In genomic region chr17:24226721-24227120, GRCm38 (mm10) we compare ENCODE assay signal across 12 mouse cellular contexts.
"Had no signal": no experiment of that assay in that cellular context is flagged by ENCODE, and none has a peak within 500 bp of the region (broad histone marks: within the 10 kb centered on the region; RNA-seq: fewer than 3 reads in every experiment).

No protein-coding gene starts in this region.

- H3K9ac ChIP-seq: limb, embryonic 13.5 days; midbrain, embryonic 13.5 days had no signal

- H3K27ac ChIP-seq: layer of hippocampus, adult 2 months; limb, embryonic 13.5 days; midbrain, embryonic 13.5 days had no signal

- H3K9me3 ChIP-seq: limb, embryonic 13.5 days; midbrain, embryonic 13.5 days had no signal

- H3K4me3 ChIP-seq: layer of hippocampus, adult 2 months; limb, embryonic 13.5 days; midbrain, embryonic 13.5 days had no signal

- ATAC-seq: lung, postnatal 0 days; midbrain, embryonic 13.5 days had no signal

- H3K4me1 ChIP-seq: limb, embryonic 13.5 days; midbrain, embryonic 13.5 days had no signal

- H3K4me2 ChIP-seq: limb, embryonic 13.5 days; midbrain, embryonic 13.5 days had no signal

- DNase-seq: kidney, adult 11 months; kidney, postnatal 10 days; kidney, postnatal 4 days; left cerebral cortex, postnatal 4 days; lung, adult 2 months; lung, postnatal 36 days; right cerebral cortex, adult 18-20 months; right cerebral cortex, postnatal 25 days had no signal

- H3K27me3 ChIP-seq: limb, embryonic 13.5 days; midbrain, embryonic 13.5 days had no signal
